Mouse (Mus musculus): ENCODE data around the gene Adamts13.
A peak's percentile ranks its signal among the peaks of the same experiment; 100 is the strongest.

Gene Adamts13

DNA sequence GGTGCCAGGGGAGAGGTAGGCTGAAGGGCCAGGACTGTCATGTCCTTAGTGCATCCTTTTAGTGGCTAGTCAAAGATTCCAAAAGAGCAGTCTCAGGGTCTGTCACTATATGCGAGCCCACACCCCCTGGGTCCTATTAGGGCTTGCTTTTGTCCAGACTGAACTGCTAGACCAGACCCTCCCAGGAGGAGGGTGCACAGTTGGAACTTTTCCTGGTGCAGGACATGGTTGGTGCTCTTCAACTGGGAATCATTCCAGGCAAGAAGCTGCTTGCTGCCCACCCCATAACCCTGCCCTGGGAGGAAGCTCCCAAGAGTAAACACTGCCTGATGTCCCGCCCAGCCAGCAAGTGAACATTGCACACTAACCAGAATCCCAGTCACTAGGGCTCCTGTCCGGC lies at the start of gene Adamts13:
Gene Adamts13, plus strand, starts transcription at position 301 of the 400 bp plus-strand sequence.
- DNase-seq (ENCODE audit: low spot score), result no peak

DNA sequence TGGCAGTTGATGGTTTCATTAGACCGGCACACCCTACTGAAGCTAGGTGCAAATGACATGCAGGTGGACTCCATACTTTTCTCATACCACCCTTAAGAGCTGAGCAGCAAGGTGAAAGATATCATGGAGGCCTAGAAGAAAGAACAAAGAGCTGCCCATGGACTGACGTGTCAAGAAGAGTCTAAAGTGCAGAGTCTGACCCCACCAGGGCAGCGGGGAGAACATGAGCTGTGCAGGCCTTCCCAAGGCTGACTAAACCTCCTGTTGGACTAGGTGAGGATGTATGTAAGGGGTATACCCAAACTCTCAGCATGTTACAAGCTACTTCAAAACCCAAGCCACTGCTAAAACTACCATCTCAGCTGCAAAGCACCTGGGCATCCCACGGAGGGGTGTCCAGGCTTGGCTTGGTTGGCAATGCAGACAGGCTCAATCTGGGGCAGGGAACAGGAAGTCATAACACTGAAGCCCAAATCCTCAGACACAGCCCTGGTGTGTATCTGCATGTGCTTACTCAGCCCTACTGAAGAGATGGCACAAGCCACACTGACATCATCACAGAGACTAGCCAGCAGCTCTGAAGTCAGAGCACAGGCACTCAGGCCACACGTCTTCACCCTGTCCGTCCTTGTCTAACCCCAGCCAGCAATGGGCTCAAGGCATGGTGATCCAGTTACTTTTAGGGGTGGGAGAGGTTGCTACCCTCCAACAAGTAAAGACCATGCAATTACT lies 45.3 kb upstream of the Adamts13 start:
- DNase-seq (ENCODE audit: low spot score), result no peak

GRCm38 (mm10) chr2:26930390-26930789 lies 42.8 kb upstream of the Adamts13 start:
- no peak for DNase-seq (ENCODE audit: low spot score)

DNA sequence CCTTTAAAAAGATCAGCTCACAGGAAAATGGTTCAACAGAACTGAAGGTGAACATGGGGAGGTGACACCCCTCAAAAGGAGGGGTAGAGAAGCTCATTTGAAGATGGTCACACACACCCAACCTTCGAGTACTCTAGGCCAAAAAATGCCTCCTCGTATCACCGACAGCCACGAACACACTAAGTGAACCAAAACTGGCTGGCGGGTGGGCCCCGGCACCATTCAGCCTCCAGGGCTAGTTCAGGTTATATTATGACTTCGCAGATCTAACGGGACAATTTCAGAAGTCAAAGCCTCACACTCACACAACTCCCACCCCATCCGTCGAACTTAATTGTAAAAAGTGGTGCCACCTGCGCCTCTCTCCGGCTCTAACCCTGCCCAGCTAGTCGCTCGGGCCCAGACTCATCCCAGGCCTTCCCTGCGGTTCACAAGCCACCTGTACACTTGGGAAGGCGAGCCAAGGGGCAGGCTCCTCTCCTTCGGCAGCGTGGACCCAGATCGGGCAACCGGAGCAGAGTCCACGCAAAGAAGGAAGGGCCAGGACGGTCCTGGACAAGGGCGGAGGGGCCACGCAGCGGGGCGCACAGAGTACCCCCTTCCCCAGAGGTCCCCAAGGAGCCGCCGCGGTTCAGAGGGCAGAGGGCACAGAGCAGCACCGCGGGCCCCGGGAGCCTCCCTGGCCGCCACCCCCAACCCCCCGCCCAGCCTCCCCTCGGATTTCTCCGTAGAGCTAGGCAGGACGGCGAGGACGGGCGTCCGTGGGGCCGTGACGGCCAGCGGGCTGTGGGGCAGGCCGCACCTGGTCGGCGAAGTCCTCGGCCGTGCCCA lies 40.5 kb upstream of the Adamts13 start:
- no peak for DNase-seq (ENCODE audit: low spot score)

GRCm38 (mm10) chr2:26933304-26934055 lies 39.7 kb upstream of the Adamts13 start, which contains the start of the genes Surf4 and Stkld1:
Gene Surf4, minus strand, starts transcription at chr2:26933928.
Gene Stkld1, plus strand, starts transcription at chr2:26934047.
- peak; percentile 86 for DNase-seq (ENCODE audit: low spot score)

DNA sequence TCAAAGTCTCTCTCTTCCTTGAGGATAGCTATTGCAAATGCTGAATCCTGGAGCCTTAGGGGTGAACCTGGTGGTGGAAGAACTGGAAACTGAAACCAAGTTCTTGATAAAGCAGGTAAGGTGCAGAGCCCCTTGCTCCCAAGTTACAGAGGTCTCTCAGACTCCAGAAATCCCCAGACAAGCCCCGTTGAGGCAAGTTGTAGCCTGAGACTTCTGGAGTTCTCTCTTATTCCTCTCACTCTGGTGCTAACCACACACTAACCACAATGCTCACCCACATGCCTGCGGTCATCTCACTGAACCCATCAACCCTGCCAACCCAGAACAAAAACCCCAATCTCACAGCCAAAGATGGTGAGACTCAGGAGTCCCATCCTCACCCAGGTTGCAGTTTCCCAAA lies 37.9 kb upstream of the Adamts13 start:
- DNase-seq (ENCODE audit: low spot score), result no peak

- DNase-seq (ENCODE audit: low spot score), result no peak
These were observed 36.8 kb upstream of the Adamts13 start for GRCm38 (mm10) chr2:26936425-26936824.

DNA sequence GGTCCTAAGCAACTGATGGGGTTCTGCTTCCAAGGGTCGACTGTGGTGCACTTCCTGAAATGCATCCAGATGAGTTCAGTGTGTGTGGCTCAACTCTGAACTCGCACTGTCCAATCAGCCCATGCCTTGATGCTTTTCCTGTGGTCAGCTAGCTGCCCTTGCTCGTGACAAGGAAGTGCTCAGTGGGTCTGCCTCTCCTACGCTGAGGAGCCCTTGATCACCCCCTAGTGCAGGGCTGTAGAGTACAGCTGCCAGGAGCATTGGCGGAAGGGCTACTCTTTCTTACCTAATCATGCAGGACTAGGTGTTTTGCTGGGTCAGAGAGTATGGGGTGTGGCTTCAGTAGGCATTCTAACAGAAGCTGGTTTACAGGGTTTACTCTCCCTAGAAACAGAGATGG lies 31.7 kb upstream of the Adamts13 start:
- no peak for DNase-seq (ENCODE audit: low spot score)

GRCm38 (mm10) chr2:26943253-26943652 lies 30.0 kb upstream of the Adamts13 start:
- no peak for DNase-seq (ENCODE audit: low spot score)

DNA sequence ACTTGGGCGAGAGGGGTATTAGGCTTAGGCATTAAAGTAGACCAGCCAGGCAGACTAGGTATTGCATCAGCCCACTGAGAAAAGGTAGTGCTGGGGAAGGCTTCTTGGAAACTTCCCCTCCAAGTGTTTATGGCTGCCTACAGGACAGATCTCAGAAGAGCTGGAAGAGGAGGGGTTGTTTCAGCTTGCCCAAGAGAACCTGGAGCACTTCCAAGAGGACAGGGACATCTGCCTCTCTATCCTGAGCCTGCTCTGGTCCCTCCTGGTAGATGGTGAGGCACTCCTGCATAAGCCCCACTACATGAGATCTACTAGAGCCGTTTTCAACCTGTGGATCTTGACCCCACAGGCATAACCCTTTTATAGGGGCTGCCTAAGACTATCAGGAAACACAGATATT lies 22.8 kb upstream of the Adamts13 start:
- DNase-seq (ENCODE audit: low spot score), result no peak

GRCm38 (mm10) chr2:26951346-26951905 lies 21.8 kb upstream of the Adamts13 start:
- no peak for DNase-seq (ENCODE audit: low spot score)

DNA sequence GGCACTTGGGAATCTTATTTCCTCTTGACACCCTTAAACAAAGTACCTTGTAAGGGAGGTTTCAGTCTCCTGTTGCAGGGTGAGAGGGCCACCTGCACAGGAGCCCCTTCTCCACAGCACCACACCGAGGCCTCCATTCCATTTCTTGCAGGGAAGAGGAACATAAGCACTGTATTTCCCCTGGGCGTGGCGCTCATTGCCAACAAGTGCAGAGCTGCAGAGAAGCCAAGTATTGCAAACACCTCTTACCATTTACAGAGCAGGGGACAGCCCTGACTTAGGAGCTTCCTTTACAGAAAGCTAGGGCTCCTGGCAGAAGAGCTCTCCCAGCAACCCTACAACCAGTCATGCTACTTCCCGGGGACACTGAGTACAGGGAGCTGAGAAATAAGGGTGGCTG lies 21.0 kb upstream of the Adamts13 start:
- no peak for DNase-seq (ENCODE audit: low spot score)

DNA sequence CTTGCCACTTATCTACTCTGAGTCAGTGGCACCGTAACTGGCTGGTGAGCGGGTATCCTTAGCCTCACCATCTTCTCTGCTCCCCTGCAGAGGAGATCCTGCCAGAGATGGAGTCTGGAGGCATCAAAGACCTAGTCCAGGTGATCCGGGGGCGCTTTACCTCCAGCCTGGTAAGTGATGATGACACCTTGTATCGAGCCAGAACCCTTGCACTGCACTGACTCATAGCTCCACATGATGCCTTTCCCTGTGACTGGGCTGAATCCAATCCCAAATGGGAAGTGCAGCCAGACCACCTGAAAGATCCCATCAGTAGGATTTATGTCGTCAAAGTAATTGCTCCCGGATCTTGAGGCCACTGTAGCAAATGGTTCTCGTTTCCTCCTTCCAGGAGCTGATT lies 20.4 kb upstream of the Adamts13 start:
- no peak for DNase-seq (ENCODE audit: low spot score)

- DNase-seq (ENCODE audit: low spot score), result no peak
These were observed 18.4 kb upstream of the Adamts13 start for GRCm38 (mm10) chr2:26954735-26955395.

- DNase-seq (ENCODE audit: low spot score), result no peak
These were observed 16.3 kb upstream of the Adamts13 start for GRCm38 (mm10) chr2:26956811-26957487.

- no peak for DNase-seq (ENCODE audit: low spot score)
These were observed 15.7 kb upstream of the Adamts13 start for GRCm38 (mm10) chr2:26957488-26957859.

- DNase-seq (ENCODE audit: low spot score), result no peak
These were observed 12.5 kb upstream of the Adamts13 start for GRCm38 (mm10) chr2:26960756-26961155.

DNA sequence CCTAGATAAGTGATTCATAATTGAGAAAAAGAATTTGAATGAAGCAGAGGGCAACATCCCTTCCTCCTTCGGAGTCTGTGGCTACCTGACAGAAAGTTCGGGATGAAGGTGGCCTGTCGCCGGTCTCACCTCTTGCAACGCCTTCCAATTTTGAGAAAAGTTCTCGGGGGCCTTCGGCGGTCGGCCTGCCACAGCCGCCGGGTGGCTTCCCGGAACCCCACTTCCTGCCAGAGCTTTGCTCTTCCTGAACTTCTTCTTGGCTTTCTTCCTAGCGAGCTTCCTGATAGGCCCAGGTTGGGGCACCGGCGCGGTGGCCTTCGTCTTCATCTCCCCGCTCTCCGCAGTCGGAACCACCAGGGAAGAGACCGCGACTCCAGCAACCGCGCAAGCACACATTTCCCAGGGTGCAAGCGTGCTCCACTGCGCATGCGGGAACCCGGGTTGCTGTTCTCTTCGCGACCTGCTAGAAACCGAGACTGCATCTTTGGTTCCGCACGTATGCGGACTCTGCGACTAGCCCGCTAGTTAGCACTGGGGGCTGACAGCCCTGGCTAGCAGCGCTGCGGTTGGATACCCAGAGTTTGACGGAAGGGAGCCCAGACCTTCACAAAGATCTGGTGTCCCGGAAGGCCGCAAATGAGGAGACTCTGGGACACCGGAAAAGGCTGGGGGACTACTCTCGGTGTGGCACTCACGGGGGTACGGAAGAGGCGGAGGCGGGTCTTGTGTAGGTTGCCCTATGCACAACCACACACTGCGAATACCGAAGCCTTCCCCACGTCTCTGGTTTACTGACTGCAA lies 9.1 kb upstream of the Adamts13 start, which contains the start of gene Rexo4:
Gene Rexo4, minus strand, starts transcription at position 464 of the 801 bp plus-strand sequence.
- DNase-seq (ENCODE audit: low spot score), result peak; percentile 90

- DNase-seq (ENCODE audit: low spot score), result no peak
These were observed 8.4 kb upstream of the Adamts13 start for GRCm38 (mm10) chr2:26964724-26965370.

- no peak for DNase-seq (ENCODE audit: low spot score)
These were observed 6.0 kb upstream of the Adamts13 start for GRCm38 (mm10) chr2:26967262-26967661.

Data from ovary, postnatal 14 days (tissue).